Mouse (Mus musculus) testis, adult 2 months (tissue): ENCODE measurements at regions not wholly inside any gene's neighbourhood (a gene's known extent, or its start where the extent isn't known, plus 50 kb on each side); places are given as distances from the start of the nearest gene placed in this dataset.

Source experiments
- CTCF ChIP-seq: fragments of 200-500 bp; IDR thresholded peaks from 2 replicates; pipeline ENCODE4 v1.5.1; 2012; ENCODE audit warnings: low read depth, mild to moderate bottlenecking, inconsistent platforms, low read length, moderate library complexity; ENCODE audit not compliant: control insufficient read depth, insufficient read depth, insufficient replicate concordance
- POLR2A ChIP-seq: fragments of 200-500 bp; IDR thresholded peaks from 2 replicates; pipeline ENCODE4 v1.6.1; 2012; ENCODE audit warnings: low read depth, mild to moderate bottlenecking, inconsistent platforms, low read length, moderate library complexity; ENCODE audit not compliant: control insufficient read depth

GRCm38 (mm10) chr10:17599246-17599645 lies 123.8 kb upstream of the Cited2 start:
- TF ChIP-seq CTCF (no peak), POLR2A (no peak)
